Mouse (Mus musculus): Measurements from ENCODE around the gene Loxl1. TPM values are rescaled to one million over a fixed set of nuclear protein-coding genes. Genes with fewer than 3 reads are reported as not detected.

Loxl1 gene
- polyA plus RNA-seq (2016; fragmentation: Nextera tagmentation; extraction: Ambion mirVana) = 3.7 and 5.1 TPM in 2 replicates

GRCm38 (mm10) chr9:58312944-58313359 lies at the start of gene Loxl1:
Gene Loxl1 (minus strand): TSS chr9:58313186.
- Histone ChIP-seq H3K27ac (no peak within 1 kb of the TSS), H3K36me3 (no peaks in the 10 kb centered on the region), H3K4me3 (peak within 1 kb of the TSS; percentile 33), H3K9ac (no peak within 1 kb of the TSS), H3K4me1 (peaks cover 15% of the 10 kb centered on the region; the same call in 1 of the 2 replicates), H3K9me3 (replicated peaks) (no peaks in the 10 kb centered on the region), H3K4me2 (peak within 1 kb of the TSS; percentile 46), H3K27me3 (replicated peaks) (peaks cover 82% of the 10 kb centered on the region)
- ATAC-seq = peak; percentile 18; the same call in 1 of the 2 replicates
- 5% methylated on average over 21 of the region's 21 CpGs for WGBS (ENCODE audit: insufficient replicate concordance)

- WGBS (ENCODE audit: insufficient replicate concordance) = 60% methylated on average over 7 of the region's 7 CpGs
- no peak for ATAC-seq
- Histone ChIP-seq H3K4me1 (no peaks in the 10 kb centered on the region), H3K9ac (no peak overlapping the region), H3K36me3 (no peaks in the 10 kb centered on the region), H3K9me3 (replicated peaks) (no peaks in the 10 kb centered on the region), H3K27ac (no peak overlapping the region), H3K27me3 (replicated peaks) (peaks cover 3% of the 10 kb centered on the region; the same call in 1 of the 2 replicates), H3K4me3 (no peak overlapping the region), H3K4me2 (no peak overlapping the region)
Observed at GRCm38 (mm10) chr9:58361956-58362355, 49.0 kb upstream of the Loxl1 start.

DNA sequence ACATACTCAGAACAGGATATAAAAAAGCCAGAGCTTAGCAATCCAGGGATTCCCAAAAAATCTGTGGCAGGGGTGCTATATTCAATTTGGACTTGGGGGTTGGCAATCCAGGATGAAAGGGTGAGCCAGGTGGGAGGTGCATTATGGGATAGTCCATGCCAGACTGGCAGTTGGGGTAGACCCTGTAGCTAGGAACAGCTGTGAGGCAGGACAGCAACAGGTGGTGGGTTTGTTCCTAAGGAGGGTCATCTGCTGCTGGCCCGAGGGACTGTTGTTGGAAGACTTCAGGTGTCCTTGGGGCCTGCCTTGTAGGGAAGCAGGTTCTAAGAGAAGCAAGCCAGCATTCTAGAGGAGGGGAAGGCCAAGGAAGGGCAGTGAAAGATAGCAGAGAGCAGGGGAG lies 48.4 kb upstream of the Loxl1 start:
- no peak overlapping the region for H3K9ac ChIP-seq
- 52% methylated on average over 1 of the region's 1 CpGs for WGBS (ENCODE audit: insufficient replicate concordance)
- no peak for ATAC-seq
- H3K4me3 ChIP-seq = no peak overlapping the region
- H3K4me1 ChIP-seq = no peaks in the 10 kb centered on the region
- H3K4me2 ChIP-seq = no peak overlapping the region
- peaks cover 3% of the 10 kb centered on the region; the same call in 1 of the 2 replicates for H3K27me3 ChIP-seq (replicated peaks)
- no peaks in the 10 kb centered on the region for H3K9me3 ChIP-seq (replicated peaks)
- H3K36me3 ChIP-seq = no peaks in the 10 kb centered on the region
- H3K27ac ChIP-seq = no peak overlapping the region

DNA sequence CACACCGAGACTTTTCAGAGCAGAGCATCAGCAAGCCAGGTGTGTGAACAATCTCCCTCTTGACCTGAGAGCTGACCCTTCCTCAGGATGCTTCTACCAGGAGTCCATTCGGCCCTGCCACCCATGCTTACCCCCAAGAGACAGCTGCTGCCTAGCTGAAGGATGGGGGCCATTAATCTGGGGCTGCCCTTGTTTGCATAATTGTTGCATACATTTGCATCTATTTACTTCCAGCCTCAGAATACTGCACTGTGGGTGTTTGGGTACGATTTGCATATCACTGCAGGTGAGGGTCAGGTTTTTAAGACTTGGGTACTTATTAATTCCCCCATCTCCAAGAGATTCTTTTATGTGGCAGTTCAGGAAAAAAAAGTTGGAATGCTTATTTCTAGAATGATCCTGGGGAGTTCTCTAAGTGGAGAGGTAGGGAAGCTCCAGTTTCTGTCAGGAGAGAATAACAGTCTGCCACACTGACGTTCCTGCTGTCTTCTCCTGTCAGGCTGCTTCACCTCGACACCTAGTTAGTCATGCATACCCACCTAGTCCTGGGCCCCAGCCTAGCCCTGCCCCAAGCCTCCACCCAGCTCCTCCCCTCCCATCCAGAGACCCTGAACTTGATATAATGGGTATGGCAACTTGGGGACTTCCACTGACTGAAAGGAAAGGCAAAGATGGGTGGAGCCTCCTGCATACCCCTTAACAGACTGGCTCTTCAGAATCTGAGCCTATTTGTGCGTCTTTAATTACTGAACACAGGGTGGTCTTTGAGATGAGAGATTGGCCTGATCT lies 42.5 kb upstream of the Loxl1 start:
- ATAC-seq = no peak
- no peak overlapping the region for H3K4me2 ChIP-seq
- H3K9me3 ChIP-seq (replicated peaks) = no peaks in the 10 kb centered on the region
- H3K4me3 ChIP-seq = no peak overlapping the region
- WGBS (ENCODE audit: insufficient replicate concordance) = 21% methylated on average over 6 of the region's 6 CpGs
- no peaks in the 10 kb centered on the region for H3K27me3 ChIP-seq (replicated peaks)
- H3K27ac ChIP-seq = no peak overlapping the region
- no peaks in the 10 kb centered on the region for H3K36me3 ChIP-seq
- H3K9ac ChIP-seq = no peak overlapping the region
- no peaks in the 10 kb centered on the region for H3K4me1 ChIP-seq

- Histone ChIP-seq H3K36me3 (no peaks in the 10 kb centered on the region), H3K4me2 (no peak overlapping the region), H3K27ac (no peak overlapping the region), H3K27me3 (replicated peaks) (no peaks in the 10 kb centered on the region), H3K9ac (no peak overlapping the region), H3K4me3 (no peak overlapping the region), H3K4me1 (no peaks in the 10 kb centered on the region), H3K9me3 (replicated peaks) (no peaks in the 10 kb centered on the region)
- WGBS (ENCODE audit: insufficient replicate concordance) = 60% methylated on average over 6 of the region's 6 CpGs
- ATAC-seq = no peak
Observed at GRCm38 (mm10) chr9:58354701-58355100, 41.7 kb upstream of the Loxl1 start.

DNA sequence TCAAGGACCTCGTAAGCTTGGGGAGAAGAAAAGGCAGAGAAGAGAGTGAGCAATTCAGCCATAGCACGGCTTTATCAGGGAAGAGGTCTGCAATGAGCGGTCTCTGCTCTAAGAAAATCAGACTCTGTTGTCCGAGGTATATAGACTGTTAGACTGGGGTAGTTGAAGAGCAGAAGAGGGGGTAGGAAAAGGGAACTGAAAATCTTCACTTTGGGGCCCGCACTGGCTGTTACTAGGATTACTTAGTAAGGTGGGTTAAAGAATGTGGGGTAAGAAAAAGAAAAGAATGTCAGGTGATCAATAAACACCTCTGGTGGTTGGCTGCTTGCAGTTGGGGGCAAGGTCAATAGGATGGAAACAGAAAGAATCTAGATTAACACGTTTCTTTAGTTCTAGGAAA lies 40.2 kb upstream of the Loxl1 start:
- no peaks in the 10 kb centered on the region for H3K9me3 ChIP-seq (replicated peaks)
- H3K27me3 ChIP-seq (replicated peaks) = no peaks in the 10 kb centered on the region
- H3K4me2 ChIP-seq = no peak overlapping the region
- no peak overlapping the region for H3K4me3 ChIP-seq
- no peaks in the 10 kb centered on the region for H3K4me1 ChIP-seq
- H3K36me3 ChIP-seq = no peaks in the 10 kb centered on the region
- H3K27ac ChIP-seq = no peak overlapping the region
- WGBS (ENCODE audit: insufficient replicate concordance) = 69% methylated on average over 6 of the region's 6 CpGs
- H3K9ac ChIP-seq = no peak overlapping the region
- ATAC-seq = no peak

GRCm38 (mm10) chr9:58347795-58348194 lies 34.8 kb upstream of the Loxl1 start:
- Histone ChIP-seq H3K9me3 (replicated peaks) (no peaks in the 10 kb centered on the region), H3K4me2 (no peak overlapping the region), H3K4me1 (no peaks in the 10 kb centered on the region), H3K36me3 (no peaks in the 10 kb centered on the region), H3K9ac (no peak overlapping the region), H3K27ac (no peak overlapping the region), H3K4me3 (no peak overlapping the region), H3K27me3 (replicated peaks) (no peaks in the 10 kb centered on the region; the same call in 1 of the 2 replicates)
- 57% methylated on average over 6 of the region's 6 CpGs for WGBS (ENCODE audit: insufficient replicate concordance)
- ATAC-seq = no peak

DNA sequence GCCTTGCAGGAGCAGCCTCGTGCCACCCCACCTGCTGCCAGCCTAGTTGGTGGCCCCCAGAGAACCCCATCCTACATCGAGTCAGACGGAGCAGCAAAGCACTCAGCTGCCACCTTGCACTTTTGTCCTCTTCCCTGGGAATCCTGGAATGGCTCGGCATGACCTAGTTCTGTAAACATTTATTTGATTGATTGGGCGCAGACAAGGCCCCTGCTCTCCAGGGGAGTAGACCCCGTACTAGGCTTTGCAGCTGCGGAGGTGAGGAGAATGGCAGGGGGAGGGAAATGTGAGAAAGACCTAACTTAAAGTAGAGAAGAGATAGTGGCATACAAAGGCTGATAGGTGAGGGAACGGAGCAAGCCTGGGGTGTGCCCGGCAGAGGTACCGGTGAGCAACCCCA lies 33.5 kb upstream of the Loxl1 start:
- H3K9ac ChIP-seq = no peak overlapping the region
- no peak for ATAC-seq
- WGBS (ENCODE audit: insufficient replicate concordance) = 26% methylated on average over 10 of the region's 10 CpGs
- no peaks in the 10 kb centered on the region; the same call in 1 of the 2 replicates for H3K27me3 ChIP-seq (replicated peaks)
- no peak overlapping the region for H3K4me2 ChIP-seq
- H3K27ac ChIP-seq = no peak overlapping the region
- H3K36me3 ChIP-seq = no peaks in the 10 kb centered on the region
- H3K4me1 ChIP-seq = no peaks in the 10 kb centered on the region
- H3K9me3 ChIP-seq (replicated peaks) = no peaks in the 10 kb centered on the region
- no peak overlapping the region for H3K4me3 ChIP-seq

- Histone ChIP-seq H3K9ac (no peak overlapping the region), H3K4me2 (no peak overlapping the region), H3K27me3 (replicated peaks) (no peaks in the 10 kb centered on the region; the same call in 1 of the 2 replicates), H3K4me1 (no peaks in the 10 kb centered on the region), H3K27ac (no peak overlapping the region), H3K36me3 (no peaks in the 10 kb centered on the region), H3K9me3 (replicated peaks) (no peaks in the 10 kb centered on the region), H3K4me3 (no peak overlapping the region)
- 38% methylated on average over 7 of the region's 7 CpGs for WGBS (ENCODE audit: insufficient replicate concordance)
- ATAC-seq = no peak
Observed at GRCm38 (mm10) chr9:58345963-58346362, 33.0 kb upstream of the Loxl1 start.

DNA sequence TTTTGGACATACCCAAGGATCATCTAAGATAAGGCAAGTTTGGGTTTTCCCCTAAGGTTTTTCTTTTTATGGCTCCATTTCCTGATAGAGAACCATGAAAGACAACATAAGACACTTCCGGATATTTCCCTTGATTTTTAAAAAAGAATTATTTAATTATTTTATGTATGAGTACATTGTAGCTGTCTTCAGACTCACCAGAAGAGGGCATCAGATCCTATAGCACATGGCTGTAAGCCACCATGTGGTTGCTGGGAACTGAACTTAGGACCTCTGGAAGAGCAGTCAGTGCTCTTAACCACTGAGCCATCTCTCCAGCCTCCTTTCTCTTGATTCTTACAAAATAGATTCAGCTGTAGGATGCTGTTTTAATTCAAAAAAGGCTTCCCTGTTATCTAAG lies 28.8 kb upstream of the Loxl1 start:
- no peaks in the 10 kb centered on the region for H3K9me3 ChIP-seq (replicated peaks)
- no peaks in the 10 kb centered on the region for H3K4me1 ChIP-seq
- H3K9ac ChIP-seq = no peak overlapping the region
- no peak overlapping the region for H3K4me2 ChIP-seq
- no peak overlapping the region for H3K4me3 ChIP-seq
- no peak overlapping the region for H3K27ac ChIP-seq
- H3K36me3 ChIP-seq = no peaks in the 10 kb centered on the region
- no peak for ATAC-seq
- WGBS (ENCODE audit: insufficient replicate concordance) = 74% methylated on average over 1 of the region's 1 CpGs
- no peaks in the 10 kb centered on the region; the same call in 1 of the 2 replicates for H3K27me3 ChIP-seq (replicated peaks)

DNA sequence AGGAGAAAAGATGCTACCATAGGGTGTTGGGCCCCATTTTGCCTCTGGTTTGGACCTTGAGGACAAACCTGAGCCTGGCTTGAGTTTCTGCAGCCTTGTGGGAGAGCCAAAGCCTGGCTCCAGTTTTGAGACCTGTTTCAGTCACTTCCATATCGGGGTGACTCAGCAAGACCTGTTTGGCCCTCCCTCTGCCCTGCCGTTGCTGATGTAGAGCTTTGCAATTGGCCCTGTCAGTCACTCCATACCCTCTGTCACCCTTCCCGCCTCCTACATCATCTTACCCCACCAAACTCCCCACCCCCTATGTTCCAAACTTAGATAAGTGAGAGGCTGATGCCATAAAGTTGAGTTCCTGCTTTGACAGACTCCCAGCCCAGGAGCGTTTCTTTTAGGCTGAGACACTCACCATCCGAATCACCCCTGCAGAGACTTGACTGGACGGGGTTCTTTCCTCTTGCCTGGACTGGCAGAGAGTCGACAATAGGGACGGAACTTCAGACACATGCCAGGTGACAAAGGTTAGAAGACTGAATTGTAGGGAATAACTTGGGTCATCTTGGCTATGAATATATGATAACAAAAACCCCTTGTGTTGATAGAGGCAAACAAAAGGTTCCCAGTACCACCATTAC lies 23.8 kb upstream of the Loxl1 start:
- no peak for ATAC-seq
- Histone ChIP-seq H3K4me1 (no peaks in the 10 kb centered on the region; the same call in 1 of the 2 replicates), H3K4me2 (no peak overlapping the region), H3K9me3 (replicated peaks) (no peaks in the 10 kb centered on the region), H3K27me3 (replicated peaks) (no peaks in the 10 kb centered on the region), H3K27ac (no peak overlapping the region), H3K36me3 (no peaks in the 10 kb centered on the region), H3K9ac (no peak overlapping the region), H3K4me3 (no peak overlapping the region)
- 52% methylated on average over 8 of the region's 8 CpGs for whole genome bisulfite sequencing (ENCODE audit: insufficient replicate concordance)

GRCm38 (mm10) chr9:58331276-58331675 lies 18.3 kb upstream of the Loxl1 start:
- WGBS (ENCODE audit: insufficient replicate concordance) = 48% methylated on average over 3 of the region's 3 CpGs

More at GRCm38 (mm10) chr9:58331276-58331675, 18.3 kb upstream of the Loxl1 start:
- Histone ChIP-seq H3K4me3 (no peak overlapping the region), H3K27ac (no peak overlapping the region), H3K9me3 (replicated peaks) (no peaks in the 10 kb centered on the region), H3K27me3 (replicated peaks) (no peaks in the 10 kb centered on the region), H3K4me2 (no peak overlapping the region), H3K36me3 (no peaks in the 10 kb centered on the region), H3K4me1 (no peaks in the 10 kb centered on the region), H3K9ac (no peak overlapping the region)
- ATAC-seq = no peak

All from liver, embryonic 12.5 days (tissue).